Mouse (Mus musculus): ENCODE results near the gene Myocd. TPM values are rescaled to one million over a fixed set of nuclear protein-coding genes. Genes with fewer than 3 reads are reported as not detected.

Myocd gene
- polyA plus RNA-seq, 1 experiment, result 0.04 TPM

- H3ac ChIP-seq (ENCODE audit: control insufficient read depth, insufficient read length), result no peak overlapping the region
- H3K4me2 ChIP-seq (ENCODE audit: low read depth), result no peak overlapping the region
- H3K27me3 ChIP-seq (ENCODE audit: control insufficient read depth, insufficient read depth, insufficient read length), result no peaks in the 10 kb centered on the region
- no peaks in the 10 kb centered on the region for H3K79me2 ChIP-seq (ENCODE audit: control insufficient read depth, insufficient read depth)
- no peak overlapping the region for H3K4me3 ChIP-seq
- no peaks in the 10 kb centered on the region for H3K36me3 ChIP-seq (ENCODE audit: control insufficient read depth, insufficient read depth)
- no peak for TF ChIP-seq POLR2A (IDR thresholded peaks at IDR 0.05; ENCODE audit: insufficient read length, low read depth)
- no peak for TF ChIP-seq MYOG (IDR thresholded peaks at IDR 0.05; ENCODE audit: control insufficient read depth in 1 of 3, insufficient read depth in 1 of 3, insufficient read length in 2 of 3, low read depth in 2 of 3)
- no peak for TF ChIP-seq E2F4 (IDR thresholded peaks at IDR 0.05; ENCODE audit: insufficient read depth)
- no peak for TF ChIP-seq USF1 (IDR thresholded peaks at IDR 0.05; ENCODE audit: low read depth)
- TF ChIP-seq CEBPB (IDR thresholded peaks at IDR 0.05; ENCODE audit: insufficient read depth, poor library complexity, severe bottlenecking), result no peak
- TF ChIP-seq REST (IDR thresholded peaks at IDR 0.05; ENCODE audit: insufficient read depth, insufficient read length), result no peak
- no peak for TF ChIP-seq TCF3 (IDR thresholded peaks at IDR 0.05; ENCODE audit: insufficient read length, low read depth)
- TF ChIP-seq MYOD1 (IDR thresholded peaks at IDR 0.05; ENCODE audit: control insufficient read depth in 1 of 3, insufficient read length in 2 of 3, low read depth in 2 of 3), result no peak
- TF ChIP-seq POLR2AphosphoS2 (IDR thresholded peaks at IDR 0.05; ENCODE audit: insufficient read length, low read depth), result no peak
- TF ChIP-seq MAX (IDR thresholded peaks at IDR 0.05; ENCODE audit: low read depth), result no peak
These were observed 58.1 kb downstream of the Myocd start for GRCm38 (mm10) chr11:65211701-65212100.

GRCm38 (mm10) chr11:65209441-65209840 lies 60.3 kb downstream of the Myocd start:
- no peaks in the 10 kb centered on the region for H3K79me2 ChIP-seq (ENCODE audit: control insufficient read depth, insufficient read depth)
- H3K36me3 ChIP-seq (ENCODE audit: control insufficient read depth, insufficient read depth), result no peaks in the 10 kb centered on the region
- no peak overlapping the region for H3ac ChIP-seq (ENCODE audit: control insufficient read depth, insufficient read length)
- TF ChIP-seq USF1 (IDR thresholded peaks at IDR 0.05; ENCODE audit: low read depth), result no peak
- no peak overlapping the region for H3K4me2 ChIP-seq (ENCODE audit: low read depth)
- H3K4me3 ChIP-seq, result no peak overlapping the region
- H3K27me3 ChIP-seq (ENCODE audit: control insufficient read depth, insufficient read depth, insufficient read length), result no peaks in the 10 kb centered on the region

GRCm38 (mm10) chr11:65205306-65205705 lies 64.5 kb downstream of the Myocd start:
- Histone ChIP-seq H3K4me3 (no peak overlapping the region), H3K36me3 (ENCODE audit: control insufficient read depth, insufficient read depth) (no peaks in the 10 kb centered on the region), H3K4me2 (ENCODE audit: low read depth) (no peak overlapping the region), H3K27me3 (ENCODE audit: control insufficient read depth, insufficient read depth, insufficient read length) (no peaks in the 10 kb centered on the region), H3K79me2 (ENCODE audit: control insufficient read depth, insufficient read depth) (no peaks in the 10 kb centered on the region), H3ac (ENCODE audit: control insufficient read depth, insufficient read length) (no peak overlapping the region)
- no peak for TF ChIP-seq TCF12 (IDR thresholded peaks at IDR 0.05; ENCODE audit: insufficient read depth, poor library complexity, severe bottlenecking)
- no peak for TF ChIP-seq MYOG (IDR thresholded peaks at IDR 0.05; ENCODE audit: control insufficient read depth in 1 of 3, insufficient read depth in 1 of 3, insufficient read length in 2 of 3, low read depth in 2 of 3)
- no peak for TF ChIP-seq E2F4 (IDR thresholded peaks at IDR 0.05; ENCODE audit: insufficient read depth)
- TF ChIP-seq CEBPB (IDR thresholded peaks at IDR 0.05; ENCODE audit: insufficient read depth, poor library complexity, severe bottlenecking), result no peak
- TF ChIP-seq POLR2A (IDR thresholded peaks at IDR 0.05; ENCODE audit: insufficient read length, low read depth), result no peak
- TF ChIP-seq MAX (IDR thresholded peaks at IDR 0.05; ENCODE audit: low read depth), result no peak
- TF ChIP-seq SRF (IDR thresholded peaks at IDR 0.05; ENCODE audit: control insufficient read depth, insufficient read length, low read depth), result no peak
- no peak for TF ChIP-seq TCF3 (IDR thresholded peaks at IDR 0.05; ENCODE audit: insufficient read length, low read depth)
- no peak for TF ChIP-seq POLR2AphosphoS2 (IDR thresholded peaks at IDR 0.05; ENCODE audit: insufficient read length, low read depth)
- TF ChIP-seq REST (IDR thresholded peaks at IDR 0.05; ENCODE audit: insufficient read depth, insufficient read length), result no peak
- TF ChIP-seq USF1 (IDR thresholded peaks at IDR 0.05; ENCODE audit: low read depth), result no peak
- no peak for TF ChIP-seq MYOD1 (IDR thresholded peaks at IDR 0.05; ENCODE audit: control insufficient read depth in 1 of 3, insufficient read length in 2 of 3, low read depth in 2 of 3)

GRCm38 (mm10) chr11:65204651-65205050 lies 65.1 kb downstream of the Myocd start:
- no peaks in the 10 kb centered on the region for H3K27me3 ChIP-seq (ENCODE audit: control insufficient read depth, insufficient read depth, insufficient read length)
- no peak overlapping the region for H3K4me3 ChIP-seq
- TF ChIP-seq POLR2AphosphoS2 (IDR thresholded peaks at IDR 0.05; ENCODE audit: insufficient read length, low read depth), result no peak
- TF ChIP-seq MYOG (IDR thresholded peaks at IDR 0.05; ENCODE audit: control insufficient read depth in 1 of 3, insufficient read depth in 1 of 3, insufficient read length in 2 of 3, low read depth in 2 of 3), result no peak
- TF ChIP-seq E2F4 (IDR thresholded peaks at IDR 0.05; ENCODE audit: insufficient read depth), result no peak
- TF ChIP-seq USF1 (IDR thresholded peaks at IDR 0.05; ENCODE audit: low read depth), result no peak
- no peak for TF ChIP-seq CEBPB (IDR thresholded peaks at IDR 0.05; ENCODE audit: insufficient read depth, poor library complexity, severe bottlenecking)
- TF ChIP-seq TCF12 (IDR thresholded peaks at IDR 0.05; ENCODE audit: insufficient read depth, poor library complexity, severe bottlenecking), result no peak
- TF ChIP-seq TCF3 (IDR thresholded peaks at IDR 0.05; ENCODE audit: insufficient read length, low read depth), result no peak
- TF ChIP-seq MYOD1 (IDR thresholded peaks at IDR 0.05; ENCODE audit: control insufficient read depth in 1 of 3, insufficient read length in 2 of 3, low read depth in 2 of 3), result no peak
- no peak for TF ChIP-seq MAX (IDR thresholded peaks at IDR 0.05; ENCODE audit: low read depth)
- no peak for TF ChIP-seq POLR2A (IDR thresholded peaks at IDR 0.05; ENCODE audit: insufficient read length, low read depth)
- no peak for TF ChIP-seq SRF (IDR thresholded peaks at IDR 0.05; ENCODE audit: control insufficient read depth, insufficient read length, low read depth)
- no peak for TF ChIP-seq REST (IDR thresholded peaks at IDR 0.05; ENCODE audit: insufficient read depth, insufficient read length)
- H3K4me2 ChIP-seq (ENCODE audit: low read depth), result no peak overlapping the region
- no peaks in the 10 kb centered on the region for H3K79me2 ChIP-seq (ENCODE audit: control insufficient read depth, insufficient read depth)
- H3ac ChIP-seq (ENCODE audit: control insufficient read depth, insufficient read length), result no peak overlapping the region
- H3K36me3 ChIP-seq (ENCODE audit: control insufficient read depth, insufficient read depth), result no peaks in the 10 kb centered on the region

- no peaks in the 10 kb centered on the region for H3K36me3 ChIP-seq (ENCODE audit: control insufficient read depth, insufficient read depth)
These were observed 66.8 kb downstream of the Myocd start for GRCm38 (mm10) chr11:65203020-65203419.

More at GRCm38 (mm10) chr11:65203020-65203419, 66.8 kb downstream of the Myocd start:
- Histone ChIP-seq H3ac (ENCODE audit: control insufficient read depth, insufficient read length) (no peak overlapping the region), H3K4me2 (ENCODE audit: low read depth) (no peak overlapping the region), H3K27me3 (ENCODE audit: control insufficient read depth, insufficient read depth, insufficient read length) (no peaks in the 10 kb centered on the region), H3K4me3 (no peak overlapping the region), H3K79me2 (ENCODE audit: control insufficient read depth, insufficient read depth) (no peaks in the 10 kb centered on the region)
- TF ChIP-seq USF1 (IDR thresholded peaks at IDR 0.05; ENCODE audit: low read depth) (no peak), SRF (IDR thresholded peaks at IDR 0.05; ENCODE audit: control insufficient read depth, insufficient read length, low read depth) (no peak), E2F4 (IDR thresholded peaks at IDR 0.05; ENCODE audit: insufficient read depth) (no peak)
